Comparison of ENCODE assay signal across 19 mouse cellular contexts in the genomic region with DNA sequence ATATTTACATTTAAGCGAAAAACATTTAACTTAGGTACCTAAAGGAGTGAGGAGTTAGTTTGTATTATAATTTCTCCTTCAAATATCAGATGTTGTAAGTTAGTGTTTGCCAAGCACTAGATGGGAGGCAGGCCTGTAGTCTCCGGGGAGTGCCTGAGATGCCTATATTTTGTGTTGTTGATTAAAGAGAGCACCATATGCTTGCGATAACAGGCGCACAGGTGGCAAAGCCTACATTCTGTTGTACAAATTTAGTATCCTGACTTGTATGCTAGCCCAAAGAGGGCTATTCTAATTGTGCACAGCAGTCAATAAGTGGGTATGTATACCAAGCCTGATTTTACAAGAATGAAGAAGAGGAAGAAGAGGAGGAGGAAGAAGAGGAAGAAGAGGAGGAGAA.
DNase-seq lines count a peak whose midpoint lies in the region; ATAC-seq and TF ChIP-seq lines count a peak whose summit lies in the region.
"Had no signal": no experiment of that assay in that cellular context is flagged by ENCODE, and none has a peak within 500 bp of the region (broad histone marks: within the 10 kb centered on the region; RNA-seq: fewer than 3 reads in every experiment).

No protein-coding gene starts in this region.

- ATAC-seq in CD4-positive, CD25-positive, alpha-beta regulatory T cell, adult 4 months: no peak
- ATAC-seq: forebrain, embryonic 15.5 days; Patski had no signal

- intact Hi-C loops in left cerebral cortex, postnatal 14 days (cut with DNase I): no loop called here

- no peak for TF ChIP-seq CTCF in brain, embryonic 14.5 days (IDR thresholded peaks at IDR 0.05; ENCODE audit: borderline replicate concordance, extremely low read depth, insufficient read depth, insufficient read length)

- TF ChIP-seq POLR2A in brain, embryonic 14.5 days (IDR thresholded peaks at IDR 0.05; ENCODE audit: borderline replicate concordance, extremely low read depth, insufficient read depth, insufficient read length, poor library complexity, severe bottlenecking): no peak

- peak; percentile 19 for DNase-seq in layer of hippocampus, adult 11-12 months (ENCODE audit: low spot score)
- no peak for DNase-seq in layer of hippocampus, postnatal 25 days (ENCODE audit: extremely low spot score in 1 of 2, low spot score in 1 of 2)
- peak; percentile 29 for DNase-seq in right cerebral cortex, adult 18-20 months
- DNase-seq in right cerebral cortex, postnatal 14 days: no peak
- peak; percentile 27 for DNase-seq in brain, embryonic 14.5 days (ENCODE audit: low read depth)
- DNase-seq in left cerebral cortex, postnatal 14 days (ENCODE audit: low spot score in 2 of 2): no peak
- DNase-seq: adrenal gland, adult 2 months; adrenal gland, postnatal 10 days; adrenal gland, postnatal 25 days; cerebellum, adult 11 months; cerebellum, adult 18-20 months; cerebellum, adult 8-10 months; cerebellum, adult 9-11 months; cerebellum, postnatal 14 days; cerebellum, postnatal 36 days; embryo, embryonic 11 days had no signal

Comparison
In these comparisons a context has a peak if more than half of its experiments do, and no peak if none do; other contexts are left out.
1. DNase-seq: peak in layer of hippocampus, adult 11-12 months (single experiment), right cerebral cortex, adult 18-20 months (single experiment) and brain, embryonic 14.5 days (single experiment); none in layer of hippocampus, postnatal 25 days (0 of 2), right cerebral cortex, postnatal 14 days (single experiment) and left cerebral cortex, postnatal 14 days (0 of 2).